Mouse (Mus musculus) naive thymus-derived CD4-positive, alpha-beta T cell, adult 5 months (primary cell): ENCODE results near the gene Knop1. TPM values are rescaled to one million over a fixed set of nuclear protein-coding genes. Genes with fewer than 3 reads are reported as not detected.

Experiments used
- polyA plus RNA-seq: library from polyadenylated mRNA; unstranded; fragments of 100-300 nt; shearing (Covaris generic); gene quantifications from one replicate; pipeline ENCODE4 v1.2.1, GENCODE M21; 2017

Knop1 gene
- 30.5 TPM for polyA plus RNA-seq

DNA sequence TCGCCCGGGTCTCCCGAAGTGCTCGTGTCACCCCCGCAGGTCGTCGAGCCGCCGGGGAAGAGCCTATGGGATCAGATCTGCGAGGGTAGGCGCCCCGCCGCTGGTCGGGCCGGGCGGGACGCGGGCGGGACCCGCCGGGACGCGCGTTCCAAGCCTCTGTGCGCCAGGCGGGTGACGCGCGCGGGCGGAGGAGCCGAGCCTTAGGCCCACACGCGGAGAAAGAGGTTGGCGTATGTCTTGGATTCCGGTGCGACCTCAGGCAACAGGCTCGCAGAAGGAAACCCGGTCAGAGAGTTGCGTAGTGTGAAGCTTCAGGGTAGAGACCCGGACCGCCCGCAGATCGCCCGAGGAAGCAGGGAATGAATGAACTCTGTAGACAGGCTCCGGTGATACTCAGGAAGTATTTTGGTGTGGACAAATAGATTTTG, at the start of gene Knop1:
Gene Knop1 (minus strand): TSS at position 378 of the 428 bp plus-strand sequence.

DNA sequence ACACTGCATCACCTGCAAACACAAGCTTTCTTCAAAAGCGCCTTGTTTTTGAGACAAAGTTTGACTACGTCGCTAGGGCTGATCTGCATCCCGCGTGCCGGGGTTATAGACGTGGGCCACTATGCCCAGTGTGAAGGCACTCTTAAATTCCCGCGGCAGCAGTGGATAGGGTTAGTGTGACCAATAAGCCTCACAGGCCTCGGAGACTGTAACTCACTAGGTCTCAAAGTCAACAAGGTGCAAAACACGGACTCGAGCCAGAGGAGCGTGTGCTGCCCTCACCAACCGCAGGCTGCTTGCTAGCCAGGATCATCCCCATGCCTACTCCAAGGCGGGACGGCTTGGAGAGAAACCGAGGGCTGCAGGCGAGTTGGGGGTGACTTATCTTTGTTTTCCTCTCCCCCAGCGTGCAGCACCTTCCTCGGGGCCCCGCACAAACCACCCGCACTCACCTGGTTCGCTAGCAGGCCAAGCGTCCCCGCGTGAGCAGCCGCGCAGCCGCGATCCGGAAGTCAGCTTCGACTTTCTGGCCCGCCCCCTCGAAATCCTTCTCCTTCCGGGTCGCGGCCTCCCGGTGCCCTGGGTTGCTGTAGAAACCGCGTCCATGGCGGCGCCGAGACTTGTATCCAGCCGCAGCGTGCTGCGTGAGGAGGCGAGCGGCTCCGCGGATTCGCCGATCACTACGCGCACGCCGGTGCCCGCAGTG, 730 bp downstream of the Knop1 start, which contains the start of gene Iqck:
Gene Iqck (plus strand): TSS at position 582 of the 706 bp plus-strand sequence.

Other genes with a start within 250 kb of the Knop1 start
- 35.7 TPM for gene Gde1, start 150.5 kb downstream of the Knop1 start, polyA plus RNA-seq
- gene Ccp110, start 143.7 kb downstream of the Knop1 start, polyA plus RNA-seq, result 4.0 TPM
- 76.0 TPM for gene Vps35l, start 116.0 kb downstream of the Knop1 start, polyA plus RNA-seq
- gene Iqck, start 502 bp downstream of the Knop1 start, polyA plus RNA-seq, result 0.26 TPM
- 0.56 TPM for gene Gprc5b, start 139.0 kb upstream of the Knop1 start, polyA plus RNA-seq